Mouse (Mus musculus) retina, adult 2 months (tissue): ENCODE measurements around the gene Tmub2.

Experiments used
- DNase-seq: peaks from one replicate; pipeline ENCODE4 v3.0.0-alpha.2; 2012; ENCODE audit warnings: low read depth, low spot score

The Tmub2 gene

GRCm38 (mm10) chr11:102284501-102285094 is at the start of gene Tmub2:
Gene Tmub2 (plus strand): TSS chr11:102284931.
- DNase-seq: peak; percentile 99

- no peak for DNase-seq
Observed at GRCm38 (mm10) chr11:102236022-102236421, 48.7 kb upstream of the Tmub2 start.

- no peak for DNase-seq
Observed at GRCm38 (mm10) chr11:102240636-102241035, 44.1 kb upstream of the Tmub2 start.

GRCm38 (mm10) chr11:102241246-102241645 is 43.5 kb upstream of the Tmub2 start:
- no peak for DNase-seq

GRCm38 (mm10) chr11:102241874-102242273 is 42.9 kb upstream of the Tmub2 start:
- DNase-seq: no peak

GRCm38 (mm10) chr11:102244926-102245449 is 39.7 kb upstream of the Tmub2 start:
- DNase-seq: no peak

GRCm38 (mm10) chr11:102245581-102246272 is 39.0 kb upstream of the Tmub2 start:
- DNase-seq: no peak

GRCm38 (mm10) chr11:102246273-102246635 is 38.5 kb upstream of the Tmub2 start:
- DNase-seq: no peak

- DNase-seq: no peak
Observed at GRCm38 (mm10) chr11:102246871-102247270, 37.9 kb upstream of the Tmub2 start.

GRCm38 (mm10) chr11:102248630-102249230 is 36.0 kb upstream of the Tmub2 start, which contains the start of gene BC030867:
Gene BC030867 (plus strand): TSS chr11:102248882.
- peak; percentile 91 for DNase-seq

GRCm38 (mm10) chr11:102249351-102250090 is 35.2 kb upstream of the Tmub2 start:
- DNase-seq: no peak

GRCm38 (mm10) chr11:102257514-102257913 is 27.2 kb upstream of the Tmub2 start:
- no peak for DNase-seq

GRCm38 (mm10) chr11:102258095-102258494 is 26.6 kb upstream of the Tmub2 start:
- DNase-seq: no peak

GRCm38 (mm10) chr11:102258521-102258920 is 26.2 kb upstream of the Tmub2 start:
- no peak for DNase-seq

- DNase-seq: no peak
Observed at GRCm38 (mm10) chr11:102263211-102263610, 21.5 kb upstream of the Tmub2 start.

- no peak for DNase-seq
Observed at GRCm38 (mm10) chr11:102265816-102266215, 18.9 kb upstream of the Tmub2 start.

- DNase-seq: no peak
Observed at GRCm38 (mm10) chr11:102266631-102267355, 17.9 kb upstream of the Tmub2 start.

GRCm38 (mm10) chr11:102267480-102267879 is 17.3 kb upstream of the Tmub2 start:
- peak; percentile 68 for DNase-seq

GRCm38 (mm10) chr11:102268520-102269244 is 16.0 kb upstream of the Tmub2 start, which contains the start of gene Asb16:
Gene Asb16 (plus strand): TSS chr11:102268743.
- DNase-seq: no peak

GRCm38 (mm10) chr11:102276411-102276915 is 8.3 kb upstream of the Tmub2 start:
- DNase-seq: no peak
